Mouse (Mus musculus) intestine, embryonic 14.5 days (tissue): ENCODE results near the gene Pkn3. TPM values are rescaled to one million over a fixed set of nuclear protein-coding genes. Genes with fewer than 3 reads are reported as not detected.
A peak's percentile ranks its signal among the peaks of the same experiment; 100 is the strongest.
"Not testable (repeated sequence)": the region's sequence is repeated elsewhere in the genome, so short reads cannot be mapped to it uniquely, and the experiment has no call there.

Source experiments
- ATAC-seq: fragments of 200-750 bp; cut with Nextera tagmentation; replicated peaks from 2 replicates; pipeline ENCODE4 v1.8.0; 2017; ENCODE audit warnings: low read depth, moderate number of reproducible peaks, moderate TSS enrichment, moderate library complexity; ENCODE audit not compliant: low FRiP score, low TSS enrichment
- DNase-seq: peaks from one replicate; pipeline ENCODE4 v3.0.0-alpha.2; 2018; ENCODE audit warnings: low spot score
- H3K27ac ChIP-seq: fragments of 300-500 bp; sonication (generic); 2 replicates; pipeline ENCODE4 v1.5.1; 2014; ENCODE audit warnings: low read depth, mild to moderate bottlenecking, control low read depth
- H3K27me3 ChIP-seq: fragments of 300-500 bp; sonication (generic); replicated peaks from 2 replicates; pipeline ENCODE4 v1.6.1; 2014; ENCODE audit warnings: low read length, control low read depth; ENCODE audit not compliant: control insufficient read depth, insufficient read depth
- H3K36me3 ChIP-seq: fragments of 300-500 bp; sonication (generic); 2 replicates; pipeline ENCODE4 v1.6.1; 2014; ENCODE audit warnings: low read length, control low read depth; ENCODE audit not compliant: control insufficient read depth, insufficient read depth
- H3K4me1 ChIP-seq: fragments of 300-500 bp; sonication (generic); replicated peaks from 2 replicates; pipeline ENCODE4 v1.6.1; 2014; ENCODE audit warnings: low read length, control low read depth, mixed read lengths; ENCODE audit not compliant: control insufficient read depth, insufficient read depth
- H3K4me2 ChIP-seq: fragments of 300-500 bp; sonication (generic); 2 replicates; pipeline ENCODE4 v1.6.1; 2014; ENCODE audit warnings: low read length
- H3K4me3 ChIP-seq: fragments of 300-500 bp; sonication (generic); 2 replicates; pipeline ENCODE4 v1.5.1; 2014; ENCODE audit warnings: low read depth, low read length, control low read depth, mixed read lengths
- H3K9ac ChIP-seq: fragments of 300-500 bp; sonication (generic); 2 replicates; pipeline ENCODE4 v1.6.1; 2014; ENCODE audit warnings: mild to moderate bottlenecking, low read length
- H3K9me3 ChIP-seq: fragments of 300-500 bp; sonication (generic); 2 replicates; pipeline ENCODE4 v1.6.1; 2016; ENCODE audit warnings: low read length, control low read depth; ENCODE audit not compliant: control insufficient read depth
- WGBS: fragments of 180-500 bp; shearing (Covaris S2); extraction: QIAGEN DNeasy Blood & Tissue Kit; methylation state at CpG from one replicate; pipeline ENCODE4 v1.1.7; 2014; 5-methylcytosine and 5-hydroxymethylcytosine counted together
- polyA plus RNA-seq: library from polyadenylated mRNA; unstranded; fragments of >200 nt; fragmentation: Nextera tagmentation; extraction: Ambion mirVana; gene quantifications from 2 replicates; pipeline ENCODE4 v1.2.1, GENCODE M21; 2014

Pkn3 gene
- polyA plus RNA-seq, 1 experiment from 2014 or later = 9.9 TPM

GRCm38 (mm10) chr2:30133613-30134377 is 56.3 kb downstream of the Pkn3 start, which contains the start of gene Tbc1d13:
Gene Tbc1d13, plus strand, starts transcription at chr2:30133746.
- ATAC-seq = peak; percentile 96
- Histone ChIP-seq H3K27ac (peak within 1 kb of the TSS; percentile 81), H3K4me3 (peak within 1 kb of the TSS; percentile 92), H3K9me3 (no peaks in the 10 kb centered on the region), H3K9ac (peak within 1 kb of the TSS; percentile 74), H3K4me2 (peak within 1 kb of the TSS; percentile 95), H3K36me3 (peaks cover 27% of the 10 kb centered on the region), H3K4me1 (peaks cover 17% of the 10 kb centered on the region), H3K27me3 (no peaks in the 10 kb centered on the region)
- DNase-seq = peak; percentile 97
- under 1% methylated on average over 46 of the region's 46 CpGs for WGBS

GRCm38 (mm10) chr2:30134378-30134711 is 56.9 kb downstream of the Pkn3 start:
- no peak for ATAC-seq
- WGBS = 28% methylated on average over 6 of the region's 6 CpGs
- DNase-seq = no peak

GRCm38 (mm10) chr2:30134928-30135620 is 57.6 kb downstream of the Pkn3 start:
- Histone ChIP-seq H3K27ac (no peak overlapping the region), H3K36me3 (peaks cover 31% of the 10 kb centered on the region), H3K27me3 (no peaks in the 10 kb centered on the region), H3K9ac (peak overlapping the region; percentile 74), H3K4me3 (peak overlapping the region; percentile 92), H3K4me2 (peak overlapping the region; percentile 95), H3K9me3 (no peaks in the 10 kb centered on the region), H3K4me1 (peaks cover 17% of the 10 kb centered on the region)
- 72% methylated on average over 10 of the region's 10 CpGs for WGBS
- DNase-seq = no peak
- no peak for ATAC-seq

More at GRCm38 (mm10) chr2:30134378-30134711, 56.9 kb downstream of the Pkn3 start:
- Histone ChIP-seq H3K27me3 (no peaks in the 10 kb centered on the region), H3K9ac (peak overlapping the region; percentile 74), H3K4me2 (peak overlapping the region; percentile 95), H3K4me3 (peak overlapping the region; percentile 92), H3K4me1 (peaks cover 17% of the 10 kb centered on the region), H3K27ac (peak overlapping the region; percentile 81; the same call in 1 of the 2 replicates), H3K9me3 (no peaks in the 10 kb centered on the region), H3K36me3 (peaks cover 30% of the 10 kb centered on the region)

- Histone ChIP-seq H3K4me2 (no peak overlapping the region), H3K27me3 (no peaks in the 10 kb centered on the region), H3K4me1 (peaks cover 17% of the 10 kb centered on the region), H3K27ac (no peak overlapping the region), H3K36me3 (peaks cover 45% of the 10 kb centered on the region), H3K9ac (no peak overlapping the region), H3K4me3 (no peak overlapping the region), H3K9me3 (no peaks in the 10 kb centered on the region)
- ATAC-seq (no peak), DNase-seq (no peak)
- 83% methylated on average over 10 of the region's 10 CpGs for WGBS
Measured at GRCm38 (mm10) chr2:30136458-30136857, 59.0 kb downstream of the Pkn3 start.

- H3K4me2 ChIP-seq, H3K9ac ChIP-seq, H3K4me3 ChIP-seq, H3K4me1 ChIP-seq, H3K27ac ChIP-seq, DNase-seq, H3K9me3 ChIP-seq, ATAC-seq, H3K27me3 ChIP-seq: not testable (repeated sequence)
- WGBS = 89% methylated on average over 4 of the region's 4 CpGs
- peaks cover 81% of the 10 kb centered on the region for H3K36me3 ChIP-seq
Measured at GRCm38 (mm10) chr2:30140021-30140420, 62.5 kb downstream of the Pkn3 start.

Other genes starting within 250 kb of the Pkn3 start
- gene Cercam, start 208.5 kb upstream of the Pkn3 start, polyA plus RNA-seq = 20.2 and 22.4 TPM in 2 replicates
- 50.0 and 64.3 TPM in 2 replicates for gene Odf2, start 188.5 kb upstream of the Pkn3 start, polyA plus RNA-seq
- gene Gle1, start 142.3 kb upstream of the Pkn3 start, polyA plus RNA-seq = 52.4 and 57.6 TPM in 2 replicates
- gene Sptan1, start 112.1 kb upstream of the Pkn3 start, polyA plus RNA-seq = 131 and 141 TPM in 2 replicates
- gene Wdr34, start 28.8 kb upstream of the Pkn3 start, polyA plus RNA-seq = 28.7 and 30.3 TPM in 2 replicates
- 557 and 562 TPM in 2 replicates for gene Set, start 20.3 kb upstream of the Pkn3 start, polyA plus RNA-seq
- 60.2 and 60.3 TPM in 2 replicates for gene Zdhhc12, start 16.0 kb downstream of the Pkn3 start, polyA plus RNA-seq
- 9.1 and 9.5 TPM in 2 replicates for gene Zer1, start 46.9 kb downstream of the Pkn3 start, polyA plus RNA-seq
- gene Tbc1d13, start 56.1 kb downstream of the Pkn3 start, polyA plus RNA-seq = 8.9 and 10.5 TPM in 2 replicates
- gene Endog, start 93.8 kb downstream of the Pkn3 start, polyA plus RNA-seq = 30.7 and 38.7 TPM in 2 replicates
- gene Spout1, start 100.8 kb downstream of the Pkn3 start, polyA plus RNA-seq = 71.1 and 74.1 TPM in 2 replicates
- 13.0 and 15.6 TPM in 2 replicates for gene Kyat1, start 128.2 kb downstream of the Pkn3 start, polyA plus RNA-seq
- gene Lrrc8a, start 160.0 kb downstream of the Pkn3 start, polyA plus RNA-seq = 43.3 and 43.7 TPM in 2 replicates
- 0.05 and 0.28 TPM in 2 replicates for gene Gm28035, start 162.9 kb downstream of the Pkn3 start, polyA plus RNA-seq
- gene Phyhd1, start 188.5 kb downstream of the Pkn3 start, polyA plus RNA-seq = 13.3 and 14.1 TPM in 2 replicates
- gene Gm28038, start 203.4 kb downstream of the Pkn3 start, polyA plus RNA-seq = not detected in 2 replicates
- 31.9 and 34.1 TPM in 2 replicates for gene Dolk, start 208.7 kb downstream of the Pkn3 start, polyA plus RNA-seq
- 45.2 and 45.9 TPM in 2 replicates for gene Nup188, start 208.7 kb downstream of the Pkn3 start, polyA plus RNA-seq